Mouse (Mus musculus) liver, adult 2 months (tissue): ENCODE measurements around the gene Ptpdc1. TPM values are rescaled to one million over a fixed set of nuclear protein-coding genes. Genes with fewer than 3 reads are reported as not detected.

ENCODE experiments used
- DNase-seq: peaks from one replicate; pipeline ENCODE4 v3.0.0-alpha.2; 2011; ENCODE audit warnings: low read depth, low spot score; ENCODE audit errors: extremely low read depth
- H3K27ac ChIP-seq: fragments of 200-500 bp; replicated peaks from 2 replicates; pipeline ENCODE4 v1.5.1; 2012; ENCODE audit warnings: low read depth, mild to moderate bottlenecking, control low read depth, inconsistent platforms, low read length; ENCODE audit not compliant: insufficient read depth
- H3K27me3 ChIP-seq: fragments of 200-500 bp; 2 replicates; pipeline ENCODE4 v1.6.1; 2012; ENCODE audit warnings: mild to moderate bottlenecking, moderate library complexity, low read length, inconsistent platforms; ENCODE audit not compliant: control insufficient read depth, insufficient read depth
- H3K36me3 ChIP-seq: fragments of 200-500 bp; 2 replicates; pipeline ENCODE4 v1.6.1; 2012; ENCODE audit warnings: low read length, inconsistent platforms; ENCODE audit not compliant: control insufficient read depth, insufficient read depth
- H3K4me1 ChIP-seq: fragments of 200-500 bp; 2 replicates; pipeline ENCODE4 v1.6.1; 2011; ENCODE audit warnings: low read length; ENCODE audit not compliant: control insufficient read depth, insufficient read depth
- H3K4me3 ChIP-seq: fragments of 200-500 bp; 2 replicates; pipeline ENCODE4 v1.5.1; 2011; ENCODE audit warnings: low read depth, mild to moderate bottlenecking, control low read depth, low read length, moderate library complexity; ENCODE audit not compliant: insufficient read depth
- H3K79me2 ChIP-seq: fragments of 200-500 bp; 2 replicates; pipeline ENCODE4 v1.6.1; 2012; ENCODE audit warnings: inconsistent platforms, mild to moderate bottlenecking, low read length, moderate library complexity; ENCODE audit not compliant: control insufficient read depth, insufficient read depth
- H3K9ac ChIP-seq: fragments of 200-500 bp; 2 replicates; pipeline ENCODE4 v1.6.1; 2012; ENCODE audit warnings: low read depth, mild to moderate bottlenecking, control low read depth, inconsistent platforms, low read length
- CTCF ChIP-seq: fragments of 200-500 bp; IDR thresholded peaks from 2 replicates; pipeline ENCODE4 v1.5.1; 2011; ENCODE audit warnings: low read depth, low read length, control low read depth
- POLR2A ChIP-seq: fragments of 200-500 bp; IDR thresholded peaks from 2 replicates; pipeline ENCODE4 v1.6.1; 2011; ENCODE audit warnings: low read length, control low read depth; ENCODE audit not compliant: insufficient read depth; ENCODE audit errors: extremely low read depth
- WGBS: fragments of 180-500 bp; shearing (Covaris S2); methylation state at CpG from one replicate; pipeline ENCODE4 v1.1.7; 2018; 5-methylcytosine and 5-hydroxymethylcytosine counted together
- polyA plus RNA-seq: library from polyadenylated mRNA; depleted of rRNA; stranded (reverse); fragments of >200 nt; gene quantifications from 2 replicates; pipeline ENCODE4 v1.2.3, GENCODE M21; 2012
- total RNA-seq: library from RNA; depleted of rRNA; stranded (reverse); fragments of >200 nt; gene quantifications from 2 replicates; pipeline ENCODE4 v1.2.3, GENCODE M21; 2014

Ptpdc1 gene
- total and polyA plus RNA-seq, 2 experiments = 0.32 to 1.3 TPM

- Histone ChIP-seq H3K4me3 (no peak overlapping the region), H3K9ac (no peak overlapping the region), H3K79me2 (no peaks in the 10 kb centered on the region), H3K36me3 (no peaks in the 10 kb centered on the region), H3K27ac (no peak overlapping the region), H3K27me3 (peaks cover 43% of the 10 kb centered on the region), H3K4me1 (peaks cover 7% of the 10 kb centered on the region; the same call in 1 of the 2 replicates)
- no peak for DNase-seq
- 12% methylated on average over 4 of the region's 4 CpGs for WGBS
- TF ChIP-seq POLR2A (no peak), CTCF (no peak)
Observed at GRCm38 (mm10) chr13:48667461-48667860, 42.0 kb upstream of the Ptpdc1 start.

DNA sequence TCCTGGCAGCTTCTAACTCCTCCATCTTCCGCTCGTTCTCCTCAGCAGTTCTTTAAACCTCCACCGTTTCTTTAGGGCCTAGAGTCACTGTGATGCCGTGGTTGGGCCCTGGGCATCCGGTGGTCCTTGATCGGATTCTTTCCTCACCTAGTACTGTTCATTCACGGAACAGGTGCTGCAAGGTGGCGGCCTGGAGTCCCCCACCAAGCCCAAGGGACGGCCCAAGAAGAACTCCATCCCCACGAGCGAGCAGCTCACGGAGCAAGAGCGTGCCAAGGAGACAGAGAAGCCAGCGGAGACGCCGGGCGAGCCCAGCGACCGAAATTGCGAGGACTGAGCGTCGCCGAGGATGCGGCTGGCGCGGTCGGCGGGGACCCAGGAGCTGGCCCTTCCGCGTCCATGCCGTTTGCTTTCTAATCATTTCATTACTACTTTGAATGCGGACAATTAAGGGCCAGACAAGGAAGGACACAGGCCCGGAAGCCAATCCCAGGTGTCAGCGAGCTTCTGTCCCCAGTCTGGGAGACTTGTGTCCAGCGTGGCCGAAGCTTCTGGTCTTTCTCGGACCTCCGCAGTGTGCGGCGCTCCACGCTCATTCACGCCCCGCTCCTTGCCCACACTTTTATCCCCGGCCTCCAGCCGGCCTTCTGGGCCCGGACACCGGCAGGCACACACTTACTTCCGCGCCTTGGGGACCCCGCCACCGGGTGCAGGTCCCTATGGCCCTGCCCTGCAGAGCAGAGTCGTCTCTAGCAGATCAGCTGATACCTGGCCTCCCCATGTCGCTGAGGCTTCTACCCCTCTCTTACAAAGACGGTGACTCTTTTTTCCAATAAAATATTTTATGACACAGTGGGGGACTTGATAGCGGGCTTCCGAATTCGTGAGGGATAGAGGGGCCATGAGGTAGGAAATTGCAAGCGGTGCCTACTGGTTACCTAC lies 40.5 kb upstream of the Ptpdc1 start:
- Histone ChIP-seq H3K27ac (no peak overlapping the region), H3K4me3 (no peak overlapping the region), H3K9ac (no peak overlapping the region), H3K79me2 (no peaks in the 10 kb centered on the region), H3K36me3 (no peaks in the 10 kb centered on the region), H3K4me1 (peaks cover 7% of the 10 kb centered on the region; the same call in 1 of the 2 replicates), H3K27me3 (peaks cover 48% of the 10 kb centered on the region)
- DNase-seq = no peak
- WGBS = 5% methylated on average over 58 of the region's 58 CpGs
- no peak for TF ChIP-seq CTCF
- TF ChIP-seq POLR2A = no peak

GRCm38 (mm10) chr13:48664916-48665655 lies 39.6 kb upstream of the Ptpdc1 start:
- no peak for TF ChIP-seq POLR2A
- no peak for TF ChIP-seq CTCF
- no peak overlapping the region for H3K27ac ChIP-seq
- no peak overlapping the region for H3K4me3 ChIP-seq
- no peaks in the 10 kb centered on the region for H3K36me3 ChIP-seq
- H3K79me2 ChIP-seq = no peaks in the 10 kb centered on the region
- WGBS = 6% methylated on average over 39 of the region's 39 CpGs
- H3K9ac ChIP-seq = no peak overlapping the region
- H3K27me3 ChIP-seq = peaks cover 47% of the 10 kb centered on the region
- peaks cover 7% of the 10 kb centered on the region; the same call in 1 of the 2 replicates for H3K4me1 ChIP-seq
- DNase-seq = no peak

- 21% methylated on average over 7 of the region's 7 CpGs for WGBS
- Histone ChIP-seq H3K27me3 (peaks cover 42% of the 10 kb centered on the region), H3K4me3 (no peak overlapping the region), H3K27ac (no peak overlapping the region), H3K79me2 (no peaks in the 10 kb centered on the region), H3K4me1 (peaks cover 2% of the 10 kb centered on the region; the same call in 1 of the 2 replicates), H3K9ac (no peak overlapping the region), H3K36me3 (no peaks in the 10 kb centered on the region)
- TF ChIP-seq CTCF (no peak), POLR2A (no peak)
- no peak for DNase-seq
Observed at GRCm38 (mm10) chr13:48663988-48664339, 38.5 kb upstream of the Ptpdc1 start.

DNA sequence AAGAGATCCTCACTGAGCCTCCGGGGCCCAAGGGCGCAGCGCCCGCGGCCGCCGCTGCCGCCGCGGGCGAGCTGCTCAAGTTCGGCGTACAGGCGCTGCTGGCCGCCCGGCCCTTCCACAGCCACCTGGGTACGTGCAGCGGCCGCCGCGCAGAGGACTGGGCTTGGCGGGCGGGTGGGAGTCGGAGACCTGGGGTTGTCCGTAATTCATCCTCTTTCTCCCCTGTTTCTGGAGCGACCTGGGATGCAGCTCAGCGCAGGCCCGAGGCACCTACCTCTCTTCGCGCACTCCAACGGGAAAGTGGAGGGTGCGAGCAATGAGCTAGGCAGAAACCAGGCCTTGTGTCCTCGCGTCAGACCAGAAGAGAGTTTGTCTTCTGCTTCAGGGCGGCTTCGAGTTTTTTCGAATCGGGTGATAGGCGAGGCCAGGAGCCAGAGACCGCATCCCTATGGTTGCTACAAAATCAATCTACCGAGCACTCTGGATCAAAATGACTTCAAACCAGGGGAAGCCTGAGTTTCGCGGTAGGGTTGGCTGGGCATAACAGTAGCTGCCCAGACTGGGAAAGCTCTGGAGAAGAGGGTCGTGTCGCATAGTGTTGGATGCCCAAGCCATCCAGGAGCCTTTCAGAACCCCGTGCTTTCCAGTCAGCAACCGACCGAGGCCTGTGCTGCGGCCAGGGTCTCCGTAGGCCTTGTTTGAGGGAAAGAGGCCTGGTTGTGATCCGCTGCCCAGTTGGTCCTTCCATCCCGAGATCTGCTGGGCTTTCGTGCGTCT lies 37.9 kb upstream of the Ptpdc1 start:
- H3K36me3 ChIP-seq = no peaks in the 10 kb centered on the region
- H3K79me2 ChIP-seq = no peaks in the 10 kb centered on the region
- TF ChIP-seq CTCF = no peak
- TF ChIP-seq POLR2A = no peak
- DNase-seq = no peak
- 7% methylated on average over 54 of the region's 54 CpGs for WGBS
- H3K4me3 ChIP-seq = no peak overlapping the region
- no peak overlapping the region for H3K27ac ChIP-seq
- peaks cover 2% of the 10 kb centered on the region; the same call in 1 of the 2 replicates for H3K4me1 ChIP-seq
- no peak overlapping the region for H3K9ac ChIP-seq
- H3K27me3 ChIP-seq = peaks cover 41% of the 10 kb centered on the region
